Mouse (Mus musculus) cortical plate, adult 2 months (tissue): ENCODE data around the gene Crb1. TPM values are rescaled to one million over a fixed set of nuclear protein-coding genes. Genes with fewer than 3 reads are reported as not detected.

ENCODE experiments used
- H3K27ac ChIP-seq: fragments of 200-500 bp; 2 replicates; pipeline ENCODE4 v1.5.1; 2012; ENCODE audit warnings: low read length, control low read depth, inconsistent platforms; ENCODE audit not compliant: insufficient read depth
- H3K4me1 ChIP-seq: fragments of 200-500 bp; 2 replicates; pipeline ENCODE4 v1.6.1; 2011; ENCODE audit warnings: low read length; ENCODE audit not compliant: control insufficient read depth, insufficient read depth
- H3K4me3 ChIP-seq: fragments of 200-500 bp; 2 replicates; pipeline ENCODE4 v1.5.1; 2011; ENCODE audit warnings: mild to moderate bottlenecking, low read length, control low read depth; ENCODE audit not compliant: insufficient read depth
- CTCF ChIP-seq: fragments of 200-500 bp; IDR thresholded peaks from 2 replicates; pipeline ENCODE4 v1.5.1; 2011; ENCODE audit warnings: mild to moderate bottlenecking, control low read depth, low read length; ENCODE audit not compliant: insufficient read depth; ENCODE audit errors: extremely low read depth
- POLR2A ChIP-seq: fragments of 200-500 bp; IDR thresholded peaks from 2 replicates; pipeline ENCODE4 v1.6.1; 2011; ENCODE audit warnings: mild to moderate bottlenecking, low read length, control low read depth; ENCODE audit not compliant: insufficient read depth; ENCODE audit errors: extremely low read depth
- polyA plus RNA-seq: library from polyadenylated mRNA; depleted of rRNA; stranded (reverse); fragments of >200 nt; gene quantifications from 2 replicates; pipeline ENCODE4 v1.2.3, GENCODE M21; 2012

The Crb1 gene
- polyA plus RNA-seq, 1 experiment, result 0.21 TPM

DNA sequence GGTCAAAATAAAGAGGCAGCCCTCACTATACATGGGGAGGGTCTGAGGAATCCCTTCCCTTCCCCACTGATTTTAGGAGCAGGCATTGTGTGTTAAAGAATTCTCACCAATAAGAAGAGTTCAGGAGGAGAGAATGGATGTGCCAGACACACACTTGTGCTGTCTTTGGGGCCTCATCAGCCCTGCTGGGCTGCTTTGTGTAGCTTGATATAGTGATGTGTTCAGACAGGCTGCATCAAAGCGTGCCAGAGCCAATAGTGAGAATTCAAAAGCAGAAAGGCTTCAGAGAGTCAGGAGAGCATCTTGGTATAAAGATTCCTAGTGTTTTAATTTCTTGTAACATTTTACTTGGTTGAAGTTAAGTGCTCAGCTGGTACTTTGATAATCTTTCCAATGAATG, 85.3 kb downstream of the Crb1 start:
- Histone ChIP-seq H3K4me1 (no peaks in the 10 kb centered on the region), H3K27ac (no peak overlapping the region), H3K4me3 (no peak overlapping the region)
- TF ChIP-seq CTCF, result no peak
- no peak for TF ChIP-seq POLR2A

DNA sequence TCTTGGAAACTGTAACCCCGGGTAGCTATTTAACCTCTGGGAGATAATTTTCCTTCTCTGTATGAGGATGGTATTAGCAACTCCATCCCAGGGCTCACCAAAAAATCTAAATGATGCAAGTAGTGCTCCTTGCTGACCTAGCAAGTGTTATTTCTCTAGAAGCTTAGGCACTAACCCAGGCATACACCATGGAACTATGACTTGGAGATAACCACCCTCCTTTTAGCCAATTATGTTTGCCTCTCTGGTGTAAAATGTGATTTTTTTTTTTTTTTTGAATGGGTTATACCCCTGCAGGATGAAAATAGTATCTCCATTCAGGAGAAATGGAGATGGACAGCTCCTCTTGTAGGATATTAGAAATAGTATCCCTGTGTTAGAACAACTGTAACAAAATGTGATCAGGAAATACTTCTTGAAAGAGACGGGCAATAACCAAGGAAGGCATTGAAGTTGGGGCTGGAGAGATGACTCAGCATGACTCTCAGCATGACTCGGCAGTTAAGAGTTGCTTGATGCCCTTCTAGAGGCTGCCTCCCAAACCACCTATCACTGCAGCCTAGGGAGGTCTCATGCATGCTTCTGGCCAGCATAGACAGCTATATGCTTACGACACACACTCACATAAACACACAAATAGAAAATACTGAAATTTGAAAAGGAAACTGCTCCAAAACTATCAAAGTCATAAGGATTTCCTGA, 100.1 kb downstream of the Crb1 start:
- Histone ChIP-seq H3K27ac (no peak overlapping the region), H3K4me3 (no peak overlapping the region), H3K4me1 (no peaks in the 10 kb centered on the region)
- no peak for TF ChIP-seq POLR2A
- TF ChIP-seq CTCF, result no peak

DNA sequence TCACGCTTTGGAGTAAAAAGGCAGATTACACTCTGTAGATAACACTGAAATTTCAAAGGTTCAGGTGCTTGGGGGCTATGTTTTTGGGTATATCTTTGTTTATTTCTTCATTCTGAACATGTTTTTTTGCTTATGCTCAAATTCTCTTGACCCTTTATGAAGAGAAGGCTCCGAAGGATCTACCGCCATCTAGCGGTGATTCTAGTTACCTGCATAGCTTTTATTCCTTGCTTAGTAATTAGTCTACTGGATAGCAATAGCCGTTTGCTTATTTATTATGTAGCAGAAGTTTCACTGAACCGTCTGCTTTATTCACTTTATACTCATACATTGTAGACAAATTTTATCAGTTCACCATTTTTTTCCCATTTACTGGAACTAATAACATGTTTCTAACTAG, 109.1 kb downstream of the Crb1 start:
- Histone ChIP-seq H3K4me3 (no peak overlapping the region), H3K27ac (no peak overlapping the region), H3K4me1 (no peaks in the 10 kb centered on the region)
- TF ChIP-seq CTCF, result no peak; the same call in 1 of the 2 replicates
- no peak for TF ChIP-seq POLR2A

DNA sequence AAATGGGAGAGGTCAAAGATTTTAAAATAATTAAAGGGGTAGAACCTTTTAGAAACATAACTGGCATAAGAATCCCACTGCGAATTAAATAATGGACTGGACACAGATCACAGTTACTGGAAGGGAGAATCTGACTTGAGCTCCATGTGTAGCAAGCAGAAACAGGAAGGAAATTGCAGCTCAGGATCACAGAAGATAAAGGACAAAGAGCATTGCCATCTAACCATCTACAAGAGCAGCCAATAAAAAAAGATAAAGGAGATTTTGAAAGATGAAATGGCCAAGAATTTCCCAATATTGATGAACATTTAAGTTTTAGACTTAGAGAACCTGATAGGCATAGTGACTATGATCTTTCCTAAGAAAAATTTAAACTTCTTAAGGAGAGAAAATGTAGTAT, 112.7 kb downstream of the Crb1 start:
- no peaks in the 10 kb centered on the region for H3K4me1 ChIP-seq
- no peak overlapping the region for H3K27ac ChIP-seq
- no peak for TF ChIP-seq CTCF
- TF ChIP-seq POLR2A, result no peak
- H3K4me3 ChIP-seq, result no peak overlapping the region

DNA sequence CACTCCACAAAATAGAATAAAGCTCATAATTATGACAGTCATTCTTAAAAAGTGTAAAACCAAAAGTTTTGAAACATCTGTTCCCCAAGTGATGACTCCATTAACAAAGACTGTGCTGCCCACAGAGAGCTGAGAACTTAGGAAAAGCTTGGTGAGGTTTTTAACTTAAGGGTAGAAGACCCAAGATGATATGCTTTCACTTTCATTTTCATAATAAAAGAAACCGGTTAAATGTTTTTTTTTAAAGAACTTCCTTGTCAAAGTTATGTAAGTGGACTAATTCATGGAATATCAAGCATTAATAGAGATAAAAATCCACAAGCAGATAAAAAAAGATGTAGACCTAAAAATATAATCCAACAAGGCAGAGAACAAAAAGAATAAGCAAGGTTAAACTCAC, 113.7 kb downstream of the Crb1 start:
- Histone ChIP-seq H3K27ac (no peak overlapping the region), H3K4me3 (no peak overlapping the region), H3K4me1 (no peaks in the 10 kb centered on the region)
- no peak for TF ChIP-seq CTCF
- TF ChIP-seq POLR2A, result no peak

DNA sequence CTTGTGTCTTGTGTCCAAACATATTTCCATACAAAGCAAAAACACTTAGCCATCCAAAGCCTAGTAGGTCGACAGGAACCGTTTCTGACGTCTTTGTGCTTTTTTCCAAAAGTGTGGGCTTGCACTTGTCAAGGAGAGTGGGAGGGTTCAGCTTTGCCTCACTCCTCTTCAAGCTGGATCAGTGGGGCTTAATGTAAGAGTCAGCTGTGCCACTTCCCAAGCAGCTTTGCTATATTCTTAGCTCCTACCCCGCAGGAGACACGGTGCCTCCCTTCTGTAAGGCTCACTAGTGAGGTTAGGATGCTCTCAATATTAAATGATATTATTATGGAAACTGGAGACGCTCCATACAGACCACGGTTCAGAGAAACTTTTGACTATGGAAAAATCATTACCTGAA, 121.3 kb downstream of the Crb1 start:
- TF ChIP-seq POLR2A (no peak), CTCF (no peak)
- Histone ChIP-seq H3K4me3 (no peak overlapping the region), H3K4me1 (no peaks in the 10 kb centered on the region), H3K27ac (no peak overlapping the region)

DNA sequence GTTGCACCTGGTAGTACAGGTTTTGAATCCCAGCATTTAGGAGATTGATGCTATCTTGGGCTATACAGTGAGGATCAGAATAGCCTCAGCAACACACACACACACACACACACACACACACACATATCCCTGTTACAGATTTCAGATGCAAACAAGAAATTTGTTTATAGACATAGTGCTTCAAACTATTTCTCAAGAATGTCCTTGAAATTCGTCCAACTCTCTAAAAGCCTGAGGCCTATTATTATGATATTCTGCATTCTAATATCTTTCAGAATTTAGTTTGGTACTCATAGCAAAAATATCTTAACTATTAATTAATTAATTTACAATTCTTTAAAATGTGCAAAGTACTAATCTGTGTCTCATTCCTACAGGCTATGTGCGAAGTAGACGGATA, 124.9 kb downstream of the Crb1 start:
- H3K4me3 ChIP-seq, result no peak overlapping the region
- no peak overlapping the region for H3K27ac ChIP-seq
- no peaks in the 10 kb centered on the region for H3K4me1 ChIP-seq
- TF ChIP-seq POLR2A, result no peak
- no peak for TF ChIP-seq CTCF

DNA sequence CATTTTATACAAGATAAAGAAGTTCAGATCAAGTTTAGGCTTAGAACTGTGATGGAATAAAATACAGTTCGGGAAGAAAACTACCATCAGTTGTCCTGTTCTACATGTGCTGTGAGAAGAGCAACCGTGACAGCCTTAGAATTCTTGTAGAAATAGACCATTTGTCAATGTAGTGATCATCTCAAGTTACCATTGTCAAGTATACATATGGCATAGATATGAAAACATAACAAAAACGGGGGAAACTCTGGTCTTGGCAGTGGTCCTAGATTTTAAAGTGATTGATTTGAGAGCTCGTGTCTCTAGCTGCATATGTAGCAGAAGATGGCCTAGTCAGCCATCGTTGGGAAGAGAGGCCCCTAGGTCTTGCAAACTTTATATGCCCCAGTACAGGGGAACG, 127.7 kb downstream of the Crb1 start:
- TF ChIP-seq POLR2A (no peak), CTCF (no peak)

DNA sequence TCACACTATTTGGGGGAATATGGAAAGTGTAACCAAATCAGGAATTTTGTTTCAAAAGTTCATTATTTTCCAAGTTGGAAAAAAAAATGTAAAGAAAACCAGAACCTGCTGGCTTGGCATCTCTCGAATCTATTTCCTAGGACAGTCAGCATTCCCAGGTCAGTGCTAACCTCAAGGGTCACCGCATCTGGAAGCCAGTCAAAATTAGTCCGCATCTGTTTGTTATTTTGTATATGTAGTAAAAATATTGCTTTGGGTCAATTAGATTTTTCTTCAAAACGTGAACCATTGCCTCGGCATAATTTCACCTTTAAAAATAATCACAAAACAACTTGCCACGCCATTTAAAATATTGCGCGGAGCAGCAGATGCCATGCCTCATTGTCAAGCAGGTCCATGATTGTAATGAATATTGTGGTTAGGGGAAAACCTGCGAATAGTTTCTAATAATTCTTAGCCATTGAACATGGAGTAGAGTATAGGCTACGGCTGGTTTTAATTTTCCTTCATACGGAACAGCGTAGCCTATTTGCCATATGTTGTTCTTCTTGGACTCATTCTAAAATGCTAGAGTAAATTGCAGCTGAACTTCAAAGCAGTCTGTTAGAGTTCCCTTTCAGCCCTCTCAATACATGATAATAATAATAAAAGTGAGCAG, 130.0 kb downstream of the Crb1 start:
- TF ChIP-seq CTCF (no peak), POLR2A (no peak)
- no peak overlapping the region for H3K4me3 ChIP-seq
- no peaks in the 10 kb centered on the region for H3K4me1 ChIP-seq
- no peak overlapping the region for H3K27ac ChIP-seq

More for the DNA sequence above, 127.7 kb downstream of the Crb1 start:
- Histone ChIP-seq H3K4me1 (no peaks in the 10 kb centered on the region), H3K4me3 (no peak overlapping the region), H3K27ac (no peak overlapping the region)

DNA sequence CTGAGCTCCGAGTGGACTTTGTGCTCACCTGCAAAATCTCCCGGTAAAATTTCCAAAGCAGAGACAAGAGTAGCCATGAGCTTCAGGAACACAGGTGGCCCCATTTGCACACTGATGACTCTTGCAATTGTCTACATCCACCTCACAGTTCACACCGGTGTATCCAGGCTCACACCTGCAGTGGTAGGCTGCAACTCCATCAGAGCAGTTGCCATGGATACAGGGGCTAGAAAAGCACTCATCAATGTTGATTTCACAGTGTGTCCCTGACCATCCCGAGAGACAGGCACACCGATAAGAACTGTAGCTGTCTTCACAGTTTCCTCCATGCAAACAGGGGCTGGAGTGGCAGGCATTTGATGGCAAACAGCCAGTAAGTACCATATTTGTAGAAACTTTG, 140.1 kb downstream of the Crb1 start:
- Histone ChIP-seq H3K4me3 (no peak overlapping the region), H3K27ac (no peak overlapping the region), H3K4me1 (no peaks in the 10 kb centered on the region)
- TF ChIP-seq POLR2A (no peak), CTCF (no peak)
